Mouse (Mus musculus): ENCODE measurements at regions not wholly inside any gene's neighbourhood (a gene's known extent, or its start where the extent isn't known, plus 50 kb on each side); places are given as distances from the start of the nearest gene placed in this dataset.

DNA sequence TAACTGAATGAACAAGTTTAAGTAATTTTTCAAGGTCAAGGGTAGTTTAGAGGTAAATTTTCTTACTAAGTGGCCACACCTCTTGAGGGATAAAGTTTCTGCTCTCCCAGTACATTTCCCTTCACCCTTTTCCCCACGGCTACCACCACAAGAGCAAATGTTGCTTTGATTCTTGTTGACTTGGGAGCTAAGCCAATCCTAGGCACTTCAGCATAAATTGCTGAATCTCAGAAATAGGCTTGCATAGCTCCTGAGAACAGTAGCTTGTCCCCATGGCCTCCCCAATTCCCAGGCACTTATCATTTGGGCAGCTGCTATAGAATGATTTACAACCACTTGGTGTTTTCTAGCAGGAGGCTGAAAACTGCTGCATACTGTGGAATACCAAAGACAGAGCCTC, 510.1 kb downstream of the Grin2a start:
- Histone ChIP-seq H3K27ac (no peak overlapping the region), H3K4me3 (no peak overlapping the region)
- DNase-seq = no peak
- intact Hi-C loops (cut with DNase I) = no loop called here
- TF ChIP-seq CTCF (IDR thresholded peaks at IDR 0.05) = no peak

DNA sequence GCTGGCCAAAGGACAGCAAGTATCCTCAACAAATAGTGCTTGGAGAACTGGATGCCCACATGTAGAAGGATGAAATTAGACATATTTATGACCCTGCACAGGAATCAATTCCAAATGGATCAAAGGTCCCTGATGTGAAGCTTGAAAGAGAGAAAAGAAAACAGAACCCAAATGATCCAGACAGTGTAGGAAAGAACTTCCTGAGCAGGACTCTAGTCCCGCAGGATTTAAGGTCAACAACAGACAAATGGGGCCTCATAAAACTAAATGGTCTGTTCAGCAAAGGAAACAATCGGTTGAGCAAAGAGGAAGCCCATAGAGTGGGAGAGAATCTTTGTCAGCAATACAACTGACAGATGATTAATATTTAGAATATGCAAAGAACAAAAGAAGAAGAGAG, 497.1 kb downstream of the Grin2a start:
- intact Hi-C loops (cut with DNase I) = no loop called here
- TF ChIP-seq CTCF (IDR thresholded peaks at IDR 0.05) = no peak
- Histone ChIP-seq H3K4me3 (no peak overlapping the region), H3K27ac (no peak overlapping the region)
- DNase-seq = no peak

DNA sequence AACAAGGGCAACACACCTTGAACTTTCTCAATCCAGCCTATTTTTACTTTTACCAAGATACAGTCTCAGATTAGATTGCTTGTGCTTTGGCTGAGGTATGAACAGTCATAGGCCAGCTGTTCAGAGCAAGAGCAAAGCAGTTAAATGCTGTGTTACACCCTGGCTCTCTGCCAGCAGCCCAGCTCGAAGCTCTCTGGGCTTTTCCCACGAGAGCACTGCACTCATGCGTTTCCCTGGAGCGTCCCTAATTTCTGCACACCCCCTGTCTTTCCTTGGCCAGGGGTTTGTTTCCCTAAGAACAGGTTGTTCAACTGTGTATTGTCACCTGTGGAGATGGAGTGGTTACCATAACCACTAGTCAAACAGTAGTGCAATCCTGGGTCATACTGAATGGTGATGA, 493.6 kb downstream of the Grin2a start:
- peak; percentile 22 for DNase-seq

DNA sequence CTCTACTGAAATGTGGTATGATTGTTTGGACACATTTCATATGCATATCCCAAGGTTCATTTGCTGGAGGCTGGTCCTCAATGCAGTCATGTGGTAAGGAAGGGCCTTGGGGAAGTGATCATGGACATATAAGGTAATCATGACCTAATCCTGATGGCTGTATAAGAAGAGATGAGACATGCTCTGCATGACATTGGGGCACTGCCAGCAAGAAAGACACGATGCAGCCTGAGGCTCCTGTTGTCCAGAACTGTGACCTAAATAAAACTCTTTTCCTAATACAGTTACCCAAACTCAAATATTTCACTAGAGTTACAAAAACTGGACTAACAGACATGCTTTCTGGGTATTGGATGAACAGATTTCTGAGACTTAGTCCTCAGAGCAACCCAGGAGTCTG, 485.7 kb downstream of the Grin2a start:
- no peak overlapping the region for H3K27ac ChIP-seq
- intact Hi-C loops (cut with DNase I) = no loop called here
- no peak overlapping the region for H3K4me3 ChIP-seq
- DNase-seq = no peak
- no peak for TF ChIP-seq CTCF (IDR thresholded peaks at IDR 0.05)

More for the DNA sequence above, 493.6 kb downstream of the Grin2a start:
- Histone ChIP-seq H3K27ac (no peak overlapping the region), H3K4me3 (no peak overlapping the region)
- TF ChIP-seq CTCF (IDR thresholded peaks at IDR 0.05) = no peak
- intact Hi-C loops (cut with DNase I) = no loop called here

DNA sequence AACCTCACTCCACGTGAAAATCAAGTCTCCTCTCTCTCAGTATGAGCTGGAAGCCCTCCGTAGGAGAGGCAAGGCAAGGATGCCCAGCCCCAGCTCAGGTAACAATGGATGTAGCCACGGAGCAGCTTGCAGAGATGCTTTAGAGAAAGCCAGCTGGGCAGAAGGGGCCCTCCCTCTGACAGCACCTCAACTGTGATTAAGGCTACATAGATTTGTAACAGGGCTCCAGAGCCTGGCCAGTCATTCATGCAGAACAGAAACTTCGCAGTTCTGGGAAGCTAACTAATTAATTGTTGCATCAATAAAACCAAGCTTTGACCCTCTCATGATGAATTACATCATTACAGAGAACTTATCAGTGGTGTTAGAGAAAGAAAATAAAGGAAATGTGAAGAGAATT, 480.8 kb downstream of the Grin2a start:
- Histone ChIP-seq H3K4me3 (no peak overlapping the region), H3K27ac (no peak overlapping the region)
- no peak for TF ChIP-seq CTCF (IDR thresholded peaks at IDR 0.05)
- no peak for DNase-seq
- intact Hi-C loops (cut with DNase I) = no loop called here
